Mouse (Mus musculus) cerebellum, adult 2 months (tissue): ENCODE data around the gene Sox5.

Experiments
- CTCF ChIP-seq: fragments of 200-500 bp; IDR thresholded peaks from 2 replicates; pipeline ENCODE4 v1.5.1; 2011; ENCODE audit warnings: low read depth, mild to moderate bottlenecking, control low read depth, low read length, moderate library complexity, borderline replicate concordance; ENCODE audit not compliant: insufficient read depth
- POLR2A ChIP-seq: fragments of 200-500 bp; IDR thresholded peaks from 2 replicates; pipeline ENCODE4 v1.6.1; 2011; ENCODE audit warnings: low read length, control low read depth, borderline replicate concordance; ENCODE audit not compliant: insufficient read depth

DNA sequence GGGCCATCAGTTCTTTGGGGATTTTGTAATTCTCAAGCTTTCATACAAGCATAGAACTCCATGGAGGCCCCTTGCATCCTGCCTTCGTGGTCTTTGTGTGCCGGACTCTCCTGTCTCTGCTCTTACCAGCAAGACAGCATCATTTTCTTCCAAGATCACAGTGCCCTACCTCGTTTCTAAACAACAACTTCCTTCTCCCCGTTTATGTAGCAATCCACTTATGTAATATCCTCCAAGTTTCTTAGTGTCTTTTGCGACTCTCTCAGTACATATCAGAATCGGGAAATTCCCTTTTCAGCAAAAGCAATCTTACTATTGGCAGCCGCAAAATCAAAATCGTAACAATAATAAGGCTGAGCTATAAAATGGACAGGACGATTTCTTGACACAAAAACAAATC, 324.3 kb downstream of the Sox5 start:
- TF ChIP-seq CTCF (no peak), POLR2A (no peak)
